Mouse (Mus musculus) midbrain, embryonic 11.5 days (tissue): ENCODE measurements at regions not wholly inside any gene's neighbourhood (a gene's known extent, or its start where the extent isn't known, plus 50 kb on each side); places are given as distances from the start of the nearest gene placed in this dataset.

Experiments used
- ATAC-seq: fragments of 200-750 bp; cut with Nextera tagmentation; 2 replicates; pipeline ENCODE4 v1.8.0; 2017; ENCODE audit warnings: moderate TSS enrichment, moderate library complexity; ENCODE audit not compliant: low FRiP score
- DNase-seq: peaks from one replicate; pipeline ENCODE4 v3.0.0; 2015; ENCODE audit warnings: low spot score; ENCODE audit errors: missing footprints
- H3K27ac ChIP-seq: fragments of 300-500 bp; sonication (generic); 2 replicates; pipeline ENCODE4 v1.5.1; 2014; ENCODE audit warnings: low read depth, low read length
- H3K27me3 ChIP-seq: fragments of 300-500 bp; sonication (generic); 2 replicates; pipeline ENCODE4 v1.6.1; 2014; ENCODE audit warnings: mild to moderate bottlenecking, low read length, moderate library complexity, mixed read lengths; ENCODE audit not compliant: control insufficient read depth, insufficient read depth
- H3K36me3 ChIP-seq: fragments of 300-500 bp; sonication (generic); 2 replicates; pipeline ENCODE4 v1.6.1; 2014; ENCODE audit warnings: mild to moderate bottlenecking, low read length, moderate library complexity, mixed read lengths; ENCODE audit not compliant: control insufficient read depth, insufficient read depth
- H3K4me1 ChIP-seq: fragments of 300-500 bp; sonication (generic); 2 replicates; pipeline ENCODE4 v1.6.1; 2014; ENCODE audit warnings: low read length; ENCODE audit not compliant: control insufficient read depth, insufficient read depth
- H3K4me2 ChIP-seq: fragments of 300-500 bp; sonication (generic); 2 replicates; pipeline ENCODE4 v1.6.1; 2014; ENCODE audit warnings: mild to moderate bottlenecking, moderate library complexity
- H3K4me3 ChIP-seq: fragments of 300-500 bp; sonication (generic); 2 replicates; pipeline ENCODE4 v1.5.1; 2014; ENCODE audit warnings: low read depth, low read length
- H3K9ac ChIP-seq: fragments of 300-500 bp; sonication (generic); 2 replicates; pipeline ENCODE4 v1.6.1; 2014; ENCODE audit warnings: low read length
- H3K9me3 ChIP-seq: fragments of 300-500 bp; sonication (generic); 2 replicates; pipeline ENCODE4 v1.6.1; 2016; ENCODE audit warnings: low read length; ENCODE audit not compliant: control insufficient read depth
- WGBS: fragments of 180-500 bp; shearing (Covaris S2); extraction: QIAGEN DNeasy Blood & Tissue Kit; methylation state at CpG from one replicate; pipeline ENCODE4 v1.1.7; 2014; 5-methylcytosine and 5-hydroxymethylcytosine counted together

- ATAC-seq (no peak), DNase-seq (no peak)
- WGBS, result 83% methylated on average over 5 of the region's 5 CpGs
- Histone ChIP-seq H3K4me1 (no peaks in the 10 kb centered on the region), H3K9me3 (no peaks in the 10 kb centered on the region), H3K4me3 (no peak overlapping the region), H3K4me2 (no peak overlapping the region), H3K27ac (no peak overlapping the region), H3K36me3 (no peaks in the 10 kb centered on the region), H3K27me3 (no peaks in the 10 kb centered on the region), H3K9ac (no peak overlapping the region)
Measured at GRCm38 (mm10) chr13:31472366-31472765, 83.6 kb upstream of the Foxq1 start.

- Histone ChIP-seq H3K9me3 (no peaks in the 10 kb centered on the region), H3K4me3 (no peak overlapping the region), H3K27me3 (no peaks in the 10 kb centered on the region), H3K4me1 (no peaks in the 10 kb centered on the region), H3K27ac (no peak overlapping the region), H3K9ac (no peak overlapping the region), H3K4me2 (no peak overlapping the region), H3K36me3 (no peaks in the 10 kb centered on the region)
- DNase-seq (no peak), ATAC-seq (no peak)
- WGBS, result 67% methylated on average over 4 of the region's 4 CpGs
Measured at GRCm38 (mm10) chr13:31472804-31473203, 83.1 kb upstream of the Foxq1 start.

GRCm38 (mm10) chr13:31473275-31473674 lies 82.7 kb upstream of the Foxq1 start:
- no peak overlapping the region for H3K9ac ChIP-seq
- ATAC-seq, result no peak
- H3K36me3 ChIP-seq, result no peaks in the 10 kb centered on the region
- H3K4me1 ChIP-seq, result no peaks in the 10 kb centered on the region
- WGBS, result 79% methylated on average over 1 of the region's 1 CpGs
- no peak overlapping the region for H3K27ac ChIP-seq
- H3K9me3 ChIP-seq, result no peaks in the 10 kb centered on the region
- H3K27me3 ChIP-seq, result no peaks in the 10 kb centered on the region
- no peak for DNase-seq
- no peak overlapping the region for H3K4me2 ChIP-seq
- no peak overlapping the region for H3K4me3 ChIP-seq

GRCm38 (mm10) chr13:31475845-31476244 lies 80.1 kb upstream of the Foxq1 start:
- Histone ChIP-seq H3K9me3 (no peaks in the 10 kb centered on the region), H3K36me3 (no peaks in the 10 kb centered on the region), H3K27me3 (no peaks in the 10 kb centered on the region), H3K4me2 (no peak overlapping the region), H3K27ac (no peak overlapping the region), H3K4me1 (no peaks in the 10 kb centered on the region), H3K9ac (no peak overlapping the region), H3K4me3 (no peak overlapping the region)
- WGBS, result 92% methylated on average over 3 of the region's 3 CpGs
- ATAC-seq (no peak), DNase-seq (no peak)

- DNase-seq (no peak), ATAC-seq (no peak)
- H3K4me2 ChIP-seq, result no peak overlapping the region
- H3K36me3 ChIP-seq, result no peaks in the 10 kb centered on the region
- H3K9ac ChIP-seq, result no peak overlapping the region
- no peak overlapping the region for H3K27ac ChIP-seq
- no peaks in the 10 kb centered on the region for H3K4me1 ChIP-seq
- H3K27me3 ChIP-seq, result no peaks in the 10 kb centered on the region
- no peak overlapping the region for H3K4me3 ChIP-seq
- WGBS, result 75% methylated on average over 1 of the region's 1 CpGs
- H3K9me3 ChIP-seq, result no peaks in the 10 kb centered on the region
Measured at GRCm38 (mm10) chr13:31477171-31477867, 78.6 kb upstream of the Foxq1 start.

GRCm38 (mm10) chr13:31481105-31481844 lies 74.7 kb upstream of the Foxq1 start:
- Histone ChIP-seq H3K4me3 (no peak overlapping the region), H3K4me1 (no peaks in the 10 kb centered on the region), H3K27ac (no peak overlapping the region), H3K36me3 (no peaks in the 10 kb centered on the region), H3K9ac (no peak overlapping the region), H3K27me3 (no peaks in the 10 kb centered on the region), H3K4me2 (no peak overlapping the region), H3K9me3 (no peaks in the 10 kb centered on the region)
- DNase-seq, result no peak
- WGBS, result 85% methylated on average over 7 of the region's 7 CpGs
- no peak for ATAC-seq

- 74% methylated on average over 3 of the region's 3 CpGs for WGBS
- Histone ChIP-seq H3K9ac (no peak overlapping the region), H3K4me1 (no peaks in the 10 kb centered on the region), H3K27ac (no peak overlapping the region), H3K4me2 (no peak overlapping the region), H3K36me3 (no peaks in the 10 kb centered on the region), H3K4me3 (no peak overlapping the region), H3K27me3 (no peaks in the 10 kb centered on the region), H3K9me3 (no peaks in the 10 kb centered on the region)
- ATAC-seq (no peak), DNase-seq (no peak)
Measured at GRCm38 (mm10) chr13:31486373-31486772, 69.6 kb upstream of the Foxq1 start.

- no peaks in the 10 kb centered on the region for H3K9me3 ChIP-seq
- no peaks in the 10 kb centered on the region for H3K27me3 ChIP-seq
- H3K4me2 ChIP-seq, result no peak overlapping the region
- no peak for DNase-seq
- H3K4me3 ChIP-seq, result no peak overlapping the region
- no peak overlapping the region for H3K9ac ChIP-seq
- H3K4me1 ChIP-seq, result no peaks in the 10 kb centered on the region
- ATAC-seq, result no peak
- H3K36me3 ChIP-seq, result no peaks in the 10 kb centered on the region
- no peak overlapping the region for H3K27ac ChIP-seq
Measured at GRCm38 (mm10) chr13:31488186-31488585, 67.7 kb upstream of the Foxq1 start.

- 92% methylated on average over 10 of the region's 10 CpGs for WGBS
- Histone ChIP-seq H3K27ac (no peak overlapping the region), H3K9ac (no peak overlapping the region), H3K9me3 (no peaks in the 10 kb centered on the region), H3K4me2 (no peak overlapping the region), H3K27me3 (no peaks in the 10 kb centered on the region), H3K4me3 (no peak overlapping the region), H3K4me1 (no peaks in the 10 kb centered on the region), H3K36me3 (no peaks in the 10 kb centered on the region)
- ATAC-seq, result no peak
- no peak for DNase-seq
Measured at GRCm38 (mm10) chr13:31503191-31503590, 52.7 kb upstream of the Foxq1 start.
